Mouse (Mus musculus) olfactory bulb, adult 2 months (tissue): Measurements from ENCODE around the gene Agfg1. TPM values are rescaled to one million over a fixed set of nuclear protein-coding genes. Genes with fewer than 3 reads are reported as not detected.

ENCODE experiments used
- H3K27ac ChIP-seq: fragments of 200-500 bp; 2 replicates; pipeline ENCODE4 v1.5.1; 2012; ENCODE audit warnings: low read depth, low read length; ENCODE audit not compliant: insufficient read depth
- H3K4me1 ChIP-seq: fragments of 200-500 bp; 2 replicates; pipeline ENCODE4 v1.6.1; 2012; ENCODE audit warnings: low read length; ENCODE audit not compliant: control insufficient read depth, insufficient read depth
- H3K4me3 ChIP-seq: fragments of 200-500 bp; 2 replicates; pipeline ENCODE4 v1.5.1; 2012; ENCODE audit warnings: mild to moderate bottlenecking, low read depth, low read length, moderate library complexity; ENCODE audit not compliant: insufficient read depth
- CTCF ChIP-seq: fragments of 200-500 bp; IDR thresholded peaks from 2 replicates; pipeline ENCODE4 v1.5.1; 2012; ENCODE audit warnings: low read depth, mild to moderate bottlenecking, low read length, moderate library complexity; ENCODE audit not compliant: insufficient read depth
- POLR2A ChIP-seq: fragments of 200-500 bp; IDR thresholded peaks from 2 replicates; pipeline ENCODE4 v1.6.1; 2012; ENCODE audit warnings: mild to moderate bottlenecking, low read depth, low read length, moderate library complexity; ENCODE audit not compliant: insufficient read depth
- WGBS: fragments of 180-500 bp; shearing (Covaris S2); methylation state at CpG from one replicate; pipeline ENCODE4 v1.1.7; 2018; 5-methylcytosine and 5-hydroxymethylcytosine counted together
- polyA plus RNA-seq: library from polyadenylated mRNA; stranded (reverse); fragments of >200 nt; gene quantifications from 2 replicates; pipeline ENCODE4 v1.2.4, GENCODE M21; 2012; ENCODE audit warnings: low replicate concordance; ENCODE audit not compliant: missing spikeins, insufficient read depth, insufficient read length

Agfg1 gene
- 256 TPM in 1 of 2 replicates, not detected in the other for polyA plus RNA-seq

DNA sequence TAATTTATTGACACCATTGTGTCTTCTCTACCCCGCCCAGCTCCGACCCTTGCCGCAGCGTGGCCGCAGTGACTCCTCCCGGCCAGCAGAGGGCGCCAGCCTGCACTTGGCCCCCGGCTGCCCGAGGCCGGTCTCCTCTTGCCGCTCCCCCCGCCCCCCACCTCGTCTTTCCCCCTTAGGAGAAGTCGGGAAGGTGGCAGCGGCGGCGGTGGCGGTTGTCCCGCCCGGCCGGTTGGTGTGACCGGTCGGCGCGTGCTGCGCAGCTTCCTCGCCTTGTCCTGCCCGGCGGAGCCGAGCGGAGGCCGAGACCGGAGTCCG is at the start of gene Agfg1:
Gene Agfg1, plus strand, starts transcription at position 188 of the 318 bp plus-strand sequence.
- TF ChIP-seq POLR2A: peak; percentile 74
- peak; percentile 94 for TF ChIP-seq CTCF
- H3K4me3 ChIP-seq: peak within 1 kb of the TSS; percentile 99
- WGBS: under 1% methylated on average over 34 of the region's 34 CpGs
- H3K4me1 ChIP-seq: peaks cover 6% of the 10 kb centered on the region; the same call in 1 of the 2 replicates
- H3K27ac ChIP-seq: peak within 1 kb of the TSS; percentile 76

DNA sequence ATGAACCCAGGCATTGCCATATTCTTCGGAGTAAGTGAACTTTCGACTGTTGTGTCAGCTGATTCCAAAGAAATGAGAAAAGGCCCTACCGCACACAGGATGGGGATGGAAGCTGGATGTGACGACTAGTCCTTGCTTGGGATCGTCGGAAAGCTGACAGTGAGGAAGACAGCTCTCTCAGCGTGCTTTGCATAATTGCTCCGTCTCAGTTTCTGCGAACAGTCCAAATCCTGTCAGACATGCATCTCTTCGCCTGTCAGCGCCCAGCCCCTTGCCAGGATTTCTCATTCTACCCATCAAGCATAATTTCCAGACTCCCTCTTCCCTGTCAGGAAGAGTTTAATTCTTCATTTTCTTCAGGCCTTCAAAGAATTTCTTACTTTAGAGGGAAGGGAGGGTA is 48.2 kb upstream of the Agfg1 start:
- H3K27ac ChIP-seq: no peak overlapping the region
- 87% methylated on average over 11 of the region's 11 CpGs for WGBS
- TF ChIP-seq CTCF (no peak), POLR2A (no peak)
- H3K4me3 ChIP-seq: no peak overlapping the region
- H3K4me1 ChIP-seq: peaks cover 7% of the 10 kb centered on the region; the same call in 1 of the 2 replicates

DNA sequence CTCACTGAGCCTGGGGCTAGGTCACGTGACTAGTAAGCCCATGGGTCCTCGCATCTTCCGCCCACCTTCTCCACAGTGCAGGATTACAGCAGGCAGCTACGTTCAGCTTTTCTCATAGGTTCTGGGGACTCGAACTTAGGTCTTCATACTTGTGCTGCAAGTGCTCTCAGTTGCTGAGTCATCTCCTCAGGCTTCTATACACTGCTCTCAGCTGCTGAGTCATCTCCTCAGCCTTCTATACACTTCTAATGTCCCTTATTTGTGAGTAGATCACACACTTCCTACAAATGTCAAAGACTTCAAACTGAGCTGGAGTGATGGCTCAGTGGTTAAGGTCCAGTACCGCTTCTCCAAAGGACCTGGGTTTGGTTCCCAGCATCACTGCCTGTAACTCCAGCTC is 47.0 kb upstream of the Agfg1 start:
- H3K4me1 ChIP-seq: peaks cover 9% of the 10 kb centered on the region; the same call in 1 of the 2 replicates
- H3K4me3 ChIP-seq: no peak overlapping the region
- TF ChIP-seq CTCF (no peak), POLR2A (no peak)
- no peak overlapping the region for H3K27ac ChIP-seq
- 94% methylated on average over 6 of the region's 6 CpGs for WGBS

DNA sequence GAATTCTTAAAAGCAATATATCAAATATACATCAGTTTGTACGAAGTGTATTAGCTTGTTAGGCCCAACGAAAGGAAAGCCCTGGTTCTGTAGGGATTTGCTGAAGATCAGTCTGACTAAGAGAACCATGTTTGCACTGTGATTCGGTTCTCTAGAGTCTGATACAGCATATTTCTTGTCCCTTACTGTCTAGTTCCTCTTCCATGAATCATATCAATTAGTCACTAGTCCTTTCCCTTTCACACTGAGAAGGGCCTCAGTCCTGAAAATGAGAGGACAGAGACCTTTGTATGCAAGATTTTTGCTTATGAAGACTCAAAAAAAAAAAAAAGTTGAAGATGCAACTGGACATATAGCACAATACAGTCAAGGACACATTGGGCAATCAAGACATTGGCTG is 46.2 kb upstream of the Agfg1 start:
- WGBS: 90% methylated on average over 3 of the region's 3 CpGs
- Histone ChIP-seq H3K27ac (no peak overlapping the region), H3K4me3 (no peak overlapping the region), H3K4me1 (peaks cover 9% of the 10 kb centered on the region; the same call in 1 of the 2 replicates)
- TF ChIP-seq POLR2A: no peak
- no peak for TF ChIP-seq CTCF

DNA sequence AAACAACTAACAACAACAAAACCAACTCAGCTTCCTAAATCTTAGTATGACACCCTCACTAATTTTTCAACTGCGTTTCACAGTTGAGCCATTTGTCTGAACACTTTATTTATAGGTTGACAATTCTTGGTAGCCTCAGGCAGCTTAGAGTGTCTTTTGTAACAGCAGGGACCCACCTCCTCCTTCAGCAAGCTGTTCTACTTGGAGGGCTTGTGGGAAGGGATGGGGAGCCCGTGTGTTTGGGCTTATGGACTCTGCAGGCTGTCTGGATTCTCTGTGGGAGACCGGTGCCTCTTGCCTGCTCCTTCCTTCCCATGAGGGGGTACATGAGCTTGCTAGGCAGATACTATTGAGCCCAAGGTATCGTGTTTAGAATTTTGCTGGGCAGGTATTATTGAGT is 45.3 kb upstream of the Agfg1 start:
- Histone ChIP-seq H3K4me1 (peaks cover 9% of the 10 kb centered on the region; the same call in 1 of the 2 replicates), H3K4me3 (no peak overlapping the region), H3K27ac (no peak overlapping the region)
- TF ChIP-seq POLR2A: no peak
- TF ChIP-seq CTCF: no peak
- WGBS: 32% methylated on average over 4 of the region's 4 CpGs

DNA sequence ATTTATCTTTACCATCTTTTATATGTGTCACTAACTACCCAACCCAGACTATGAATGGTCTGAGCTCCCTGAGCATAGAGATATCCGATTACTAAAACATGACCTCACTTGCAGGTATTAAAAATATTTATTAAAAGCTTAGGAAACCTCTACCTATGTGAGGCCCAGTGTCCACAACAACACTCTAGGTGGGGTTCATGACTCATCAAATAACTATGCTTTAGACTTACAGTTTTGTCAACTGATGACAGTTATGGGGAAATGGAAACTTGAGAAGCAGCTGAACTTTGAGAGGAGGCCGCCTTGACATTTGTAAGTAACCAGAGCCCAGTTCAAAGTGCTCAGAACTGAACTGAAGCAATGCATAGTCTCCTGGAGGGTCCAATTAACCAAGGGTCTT is 44.1 kb upstream of the Agfg1 start:
- no peak overlapping the region for H3K27ac ChIP-seq
- WGBS: 87% methylated on average over 2 of the region's 2 CpGs
- no peak overlapping the region for H3K4me3 ChIP-seq
- H3K4me1 ChIP-seq: peaks cover 9% of the 10 kb centered on the region; the same call in 1 of the 2 replicates
- TF ChIP-seq CTCF (no peak), POLR2A (no peak)

DNA sequence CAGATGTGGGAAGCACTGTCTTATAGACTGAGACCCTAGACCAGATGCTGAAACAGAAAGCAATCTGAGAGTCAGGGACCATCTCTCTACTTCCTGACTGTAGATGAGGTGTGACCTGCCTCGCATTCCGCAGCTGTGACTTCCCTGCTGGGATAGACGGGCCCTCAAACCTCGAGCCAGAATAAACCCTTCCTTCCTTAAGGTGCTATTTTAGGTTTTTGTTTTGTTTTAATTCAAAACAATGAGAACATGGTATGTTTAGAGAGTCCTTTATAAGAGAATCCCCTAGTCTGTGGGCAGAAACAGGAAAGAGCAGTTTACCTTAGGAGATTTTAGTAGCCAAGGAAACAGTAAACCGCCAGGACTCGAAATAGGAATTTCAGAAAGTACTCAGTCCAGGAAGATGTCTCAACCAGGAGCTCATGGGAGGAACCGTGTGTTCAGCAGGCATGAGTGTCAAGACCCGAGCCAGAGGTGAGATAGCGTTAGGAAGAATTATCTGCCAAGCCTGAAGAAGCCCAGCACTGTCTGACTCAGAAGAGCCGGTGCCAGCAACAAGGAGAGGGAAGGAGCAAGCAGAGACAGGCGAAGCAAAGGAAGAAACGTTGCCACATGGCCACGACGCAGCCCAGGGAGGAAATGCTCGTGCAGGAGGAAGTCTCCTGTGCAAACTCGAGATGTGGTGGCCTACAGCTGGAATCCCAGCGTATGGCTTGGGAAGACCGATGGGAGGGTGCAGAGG is 43.4 kb upstream of the Agfg1 start:
- no peak overlapping the region for H3K4me3 ChIP-seq
- peaks cover 9% of the 10 kb centered on the region; the same call in 1 of the 2 replicates for H3K4me1 ChIP-seq
- 72% methylated on average over 18 of the region's 18 CpGs for WGBS
- no peak overlapping the region for H3K27ac ChIP-seq
- no peak for TF ChIP-seq CTCF
- TF ChIP-seq POLR2A: no peak

DNA sequence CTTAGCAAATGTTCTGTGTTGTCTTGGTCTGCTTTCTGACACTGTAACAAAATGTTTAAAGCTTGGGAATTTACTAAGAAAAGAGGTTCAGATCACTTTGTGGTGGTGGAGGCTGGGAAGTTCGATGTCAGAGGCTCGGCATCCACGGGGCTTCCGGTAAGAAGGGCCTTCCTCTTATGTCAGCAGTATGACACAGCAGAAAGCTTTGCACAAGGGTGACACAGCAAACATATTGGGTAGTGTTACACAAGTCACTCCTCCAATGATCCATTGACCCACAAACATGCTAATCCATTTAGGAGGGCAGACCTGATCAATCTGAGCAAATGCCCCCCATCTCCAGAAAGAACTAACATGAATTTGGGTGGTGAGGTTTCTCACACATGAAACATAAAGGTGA is 42.2 kb upstream of the Agfg1 start:
- 94% methylated on average over 4 of the region's 4 CpGs for WGBS
- no peak overlapping the region for H3K27ac ChIP-seq

DNA sequence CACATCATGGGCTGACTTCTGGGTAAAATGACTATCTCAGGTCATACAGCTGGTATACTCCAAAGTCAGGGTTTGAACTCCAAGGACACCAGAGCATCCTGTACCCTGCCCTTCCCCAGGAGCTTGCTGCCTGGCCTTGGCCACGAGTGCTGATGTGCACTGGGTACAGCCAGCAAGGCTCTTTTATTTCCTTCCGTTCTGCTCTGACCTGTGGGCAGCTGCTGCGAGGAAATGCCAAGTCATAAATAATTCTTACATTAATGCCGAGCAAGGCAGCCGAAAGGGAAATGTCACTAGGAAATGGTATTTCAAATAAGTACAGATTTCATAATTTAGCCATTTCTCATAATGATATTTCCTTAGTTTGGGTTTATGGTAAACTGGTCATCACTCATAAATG is 41.0 kb upstream of the Agfg1 start:
- no peak overlapping the region for H3K4me3 ChIP-seq
- 84% methylated on average over 5 of the region's 5 CpGs for WGBS
- TF ChIP-seq CTCF (no peak), POLR2A (no peak)

More for the DNA sequence above, 42.2 kb upstream of the Agfg1 start:
- TF ChIP-seq POLR2A: no peak
- TF ChIP-seq CTCF: no peak
- no peak overlapping the region for H3K4me3 ChIP-seq
- H3K4me1 ChIP-seq: peaks cover 15% of the 10 kb centered on the region

More for the DNA sequence above, 41.0 kb upstream of the Agfg1 start:
- H3K27ac ChIP-seq: no peak overlapping the region
- peaks cover 15% of the 10 kb centered on the region for H3K4me1 ChIP-seq
